Mouse (Mus musculus) right cerebral cortex, postnatal 4 days (tissue): ENCODE data around the gene Crim1.
"Not testable (repeated sequence)": the region's sequence is repeated elsewhere in the genome, so short reads cannot be mapped to it uniquely, and the experiment has no call there.

Source experiments
- DNase-seq: peaks from one replicate; pipeline ENCODE4 v3.0.0-alpha.2; 2022

Gene Crim1

GRCm38 (mm10) chr17:78253587-78253986, 53.5 kb downstream of the Crim1 start:
- DNase-seq: not testable (repeated sequence)

GRCm38 (mm10) chr17:78254256-78254655, 54.2 kb downstream of the Crim1 start:
- DNase-seq: no peak

GRCm38 (mm10) chr17:78255711-78256110, 55.7 kb downstream of the Crim1 start:
- DNase-seq: no peak

- no peak for DNase-seq
Observed at GRCm38 (mm10) chr17:78256534-78256933, 56.5 kb downstream of the Crim1 start.

- no peak for DNase-seq
Observed at GRCm38 (mm10) chr17:78261684-78262083, 61.6 kb downstream of the Crim1 start.

GRCm38 (mm10) chr17:78264116-78264515, 64.1 kb downstream of the Crim1 start:
- DNase-seq: no peak

- no peak for DNase-seq
Observed at GRCm38 (mm10) chr17:78265135-78265534, 65.1 kb downstream of the Crim1 start.

- no peak for DNase-seq
Observed at GRCm38 (mm10) chr17:78266271-78266670, 66.2 kb downstream of the Crim1 start.

GRCm38 (mm10) chr17:78268591-78268990, 68.5 kb downstream of the Crim1 start:
- no peak for DNase-seq

- no peak for DNase-seq
Observed at GRCm38 (mm10) chr17:78269311-78269710, 69.3 kb downstream of the Crim1 start.

- DNase-seq: no peak
Observed at GRCm38 (mm10) chr17:78270019-78270418, 70.0 kb downstream of the Crim1 start.

GRCm38 (mm10) chr17:78271731-78272130, 71.7 kb downstream of the Crim1 start:
- DNase-seq: no peak

GRCm38 (mm10) chr17:78272142-78272541, 72.1 kb downstream of the Crim1 start:
- no peak for DNase-seq

GRCm38 (mm10) chr17:78272713-78273483, 72.8 kb downstream of the Crim1 start:
- no peak for DNase-seq

GRCm38 (mm10) chr17:78273875-78274274, 73.8 kb downstream of the Crim1 start:
- DNase-seq: no peak

- DNase-seq: no peak
Observed at GRCm38 (mm10) chr17:78274609-78275506, 74.8 kb downstream of the Crim1 start.

- no peak for DNase-seq
Observed at GRCm38 (mm10) chr17:78275507-78275813, 75.4 kb downstream of the Crim1 start.

GRCm38 (mm10) chr17:78279191-78279590, 79.1 kb downstream of the Crim1 start:
- DNase-seq: no peak

GRCm38 (mm10) chr17:78280991-78281712, 81.1 kb downstream of the Crim1 start:
- no peak for DNase-seq

GRCm38 (mm10) chr17:78283271-78283992, 83.4 kb downstream of the Crim1 start:
- no peak for DNase-seq

GRCm38 (mm10) chr17:78286021-78286420, 86.0 kb downstream of the Crim1 start:
- DNase-seq: no peak

- no peak for DNase-seq
Observed at GRCm38 (mm10) chr17:78287391-78287790, 87.3 kb downstream of the Crim1 start.
